Mouse (Mus musculus): ENCODE data around the gene Rps6ka1. TPM values are rescaled to one million over a fixed set of nuclear protein-coding genes. Genes with fewer than 3 reads are reported as not detected.

The Rps6ka1 gene
- 25.2 and 30.9 TPM in 2 replicates for total RNA-seq (2014; rRNA removed)
- polyA plus RNA-seq (2015; fragmentation: Nextera tagmentation; extraction: Ambion mirVana), result 20.4 and 21.6 TPM in 2 replicates

DNA sequence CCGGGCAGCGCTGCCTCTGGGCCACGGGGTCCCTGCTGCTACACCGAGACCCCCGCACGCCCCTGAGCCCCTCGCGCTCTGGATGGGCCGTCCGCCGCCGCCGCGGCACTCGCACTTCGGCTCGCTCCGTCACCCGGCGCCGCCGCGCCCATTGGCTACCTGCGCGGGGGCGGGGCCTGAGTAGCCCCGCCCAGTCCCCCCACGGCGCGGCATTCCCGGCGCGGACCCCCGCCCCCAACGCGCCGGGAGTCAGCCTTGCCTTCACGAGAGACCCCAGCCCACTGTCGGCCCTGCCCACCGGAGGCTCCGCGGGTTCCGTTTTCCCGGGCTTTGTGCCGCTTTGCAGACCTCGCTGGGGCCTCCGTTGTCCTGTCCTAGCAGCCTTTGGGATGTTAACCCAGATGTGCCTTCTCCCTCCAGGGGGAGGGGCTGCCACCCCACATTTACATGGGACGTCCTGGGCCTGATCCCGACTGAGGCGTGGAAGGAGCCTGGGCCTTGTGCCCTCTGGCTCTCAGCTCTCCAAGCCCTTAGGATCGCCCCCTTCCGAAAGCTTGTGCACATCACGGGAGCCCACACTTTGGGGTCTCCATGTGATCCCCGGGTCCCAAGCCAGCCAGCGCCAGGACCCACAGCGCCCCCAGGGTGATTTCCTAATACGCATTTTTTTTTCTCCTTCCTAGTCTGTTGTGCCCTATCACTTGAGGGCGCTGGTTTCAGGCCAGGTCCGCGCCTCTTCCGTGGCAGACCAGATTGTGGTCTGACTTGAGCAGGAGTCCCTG is at the start of gene Rps6ka1:
Rps6ka1 (minus strand) TSS at position 126 of the 782 bp plus-strand sequence.
- H3K9me3 ChIP-seq (ENCODE audit: low read length), result no peaks in the 10 kb centered on the region
- ATAC-seq (ENCODE audit: low FRiP score), result peak; percentile 85

DNA sequence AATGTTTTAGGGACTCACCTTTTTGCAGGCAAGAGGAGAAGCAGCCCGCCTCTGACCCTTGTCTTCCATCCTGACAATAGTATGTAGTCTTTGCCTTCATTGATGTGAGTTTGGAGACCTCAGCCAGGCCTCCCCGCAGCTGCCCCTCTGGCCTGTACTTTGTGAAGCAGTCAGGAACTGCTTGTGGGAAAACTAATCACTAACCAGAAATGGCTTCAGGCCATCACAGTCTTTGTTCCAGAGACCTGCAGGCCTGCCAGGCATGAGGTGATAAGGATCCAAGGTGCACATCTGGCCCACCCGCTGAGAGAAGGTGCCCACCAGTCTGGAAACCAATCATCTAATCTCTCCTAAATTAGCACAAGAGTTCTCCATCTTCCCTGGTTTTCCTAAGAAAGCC is 44.2 kb upstream of the Rps6ka1 start:
- 71% methylated on average over 3 of the region's 3 CpGs for WGBS
- Histone ChIP-seq H3K9me3 (ENCODE audit: low read length) (no peaks in the 10 kb centered on the region), H3K27me3 (ENCODE audit: insufficient read depth, low read length) (no peaks in the 10 kb centered on the region), H3K4me3 (ENCODE audit: low read depth, low read length) (no peak overlapping the region), H3K4me1 (ENCODE audit: insufficient read depth, low read length) (no peaks in the 10 kb centered on the region), H3K27ac (ENCODE audit: low read depth, low read length) (no peak overlapping the region), H3K4me2 (ENCODE audit: low read depth, low read length, poor library complexity, severe bottlenecking) (no peak overlapping the region), H3K9ac (replicated peaks; ENCODE audit: low read length, poor library complexity, severe bottlenecking) (no peak overlapping the region), H3K36me3 (ENCODE audit: insufficient read depth, low read length) (no peaks in the 10 kb centered on the region)
- ATAC-seq (ENCODE audit: low FRiP score) (no peak), DNase-seq (ENCODE audit: low spot score) (no peak)
- TF ChIP-seq CTCF (IDR thresholded peaks at IDR 0.05), result no peak

More for the DNA sequence above, at the start of gene Rps6ka1:
- Histone ChIP-seq H3K27ac (ENCODE audit: low read depth, low read length) (peak within 1 kb of the TSS; percentile 79), H3K4me3 (ENCODE audit: low read depth, low read length) (peak within 1 kb of the TSS; percentile 63), H3K36me3 (ENCODE audit: insufficient read depth, low read length) (no peaks in the 10 kb centered on the region), H3K4me1 (ENCODE audit: insufficient read depth, low read length) (peaks cover 19% of the 10 kb centered on the region; the same call in 1 of the 2 replicates), H3K9ac (replicated peaks; ENCODE audit: low read length, poor library complexity, severe bottlenecking) (peak within 1 kb of the TSS; percentile 82), H3K4me2 (ENCODE audit: low read depth, low read length, poor library complexity, severe bottlenecking) (peak within 1 kb of the TSS; percentile 84), H3K27me3 (ENCODE audit: insufficient read depth, low read length) (no peaks in the 10 kb centered on the region)
- TF ChIP-seq CTCF (IDR thresholded peaks at IDR 0.05), result peak; percentile 72
- 0% methylated on average over 51 of the region's 61 CpGs for WGBS
- DNase-seq (ENCODE audit: low spot score), result peak; percentile 80

DNA sequence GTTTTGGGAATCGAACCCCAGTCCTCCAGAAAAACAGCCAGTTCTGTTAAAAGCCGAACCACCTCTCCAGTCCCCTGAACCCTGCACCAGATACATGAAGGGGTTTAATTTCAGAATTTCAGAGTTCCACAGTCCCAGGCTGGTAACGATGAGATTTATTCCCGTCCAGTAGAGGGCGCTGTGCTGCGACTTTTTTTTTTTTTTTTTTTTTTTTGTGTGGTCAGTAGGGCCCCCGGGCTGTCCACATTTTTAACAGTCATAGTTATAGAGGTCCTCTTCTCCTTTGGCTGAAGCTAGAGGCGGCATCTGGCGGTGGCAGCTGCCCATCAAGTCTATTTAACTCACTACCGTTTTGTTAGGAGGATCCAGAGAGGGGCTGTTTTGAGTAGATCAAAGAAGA is 43.8 kb upstream of the Rps6ka1 start:
- no peaks in the 10 kb centered on the region for H3K36me3 ChIP-seq (ENCODE audit: insufficient read depth, low read length)
- no peak overlapping the region for H3K4me2 ChIP-seq (ENCODE audit: low read depth, low read length, poor library complexity, severe bottlenecking)
- DNase-seq (ENCODE audit: low spot score) (no peak), ATAC-seq (ENCODE audit: low FRiP score) (no peak)
- H3K4me1 ChIP-seq (ENCODE audit: insufficient read depth, low read length), result no peaks in the 10 kb centered on the region
- no peaks in the 10 kb centered on the region for H3K9me3 ChIP-seq (ENCODE audit: low read length)
- H3K27ac ChIP-seq (ENCODE audit: low read depth, low read length), result no peak overlapping the region
- peak; percentile 63 for TF ChIP-seq CTCF (IDR thresholded peaks at IDR 0.05)
- no peaks in the 10 kb centered on the region for H3K27me3 ChIP-seq (ENCODE audit: insufficient read depth, low read length)
- H3K9ac ChIP-seq (replicated peaks; ENCODE audit: low read length, poor library complexity, severe bottlenecking), result no peak overlapping the region
- WGBS, result 13% methylated on average over 10 of the region's 10 CpGs
- H3K4me3 ChIP-seq (ENCODE audit: low read depth, low read length), result no peak overlapping the region

DNA sequence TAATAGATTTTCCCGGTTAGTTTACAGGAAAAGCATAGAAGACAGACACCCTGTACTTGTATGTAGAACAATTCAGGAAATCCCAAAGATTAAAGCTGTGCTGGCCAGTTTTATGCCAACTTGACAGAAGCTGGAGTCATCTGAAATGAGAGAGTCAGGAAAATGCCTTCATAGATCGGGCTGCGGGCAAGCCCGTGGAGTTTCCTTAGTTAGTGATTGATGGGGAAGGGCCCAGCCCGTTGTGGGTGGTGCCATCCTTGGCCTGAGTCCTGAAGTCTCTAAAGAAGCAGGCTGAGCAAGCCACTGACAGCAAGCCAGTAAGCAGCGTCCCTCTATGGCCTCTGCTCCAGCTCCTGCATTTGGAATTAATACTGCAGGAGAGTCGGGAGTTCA is 41.7 kb upstream of the Rps6ka1 start:
- TF ChIP-seq CTCF (IDR thresholded peaks at IDR 0.05), result no peak
- no peak for ATAC-seq (ENCODE audit: low FRiP score)
- Histone ChIP-seq H3K4me2 (ENCODE audit: low read depth, low read length, poor library complexity, severe bottlenecking) (no peak overlapping the region), H3K27ac (ENCODE audit: low read depth, low read length) (no peak overlapping the region), H3K27me3 (ENCODE audit: insufficient read depth, low read length) (no peaks in the 10 kb centered on the region), H3K4me1 (ENCODE audit: insufficient read depth, low read length) (no peaks in the 10 kb centered on the region), H3K9ac (replicated peaks; ENCODE audit: low read length, poor library complexity, severe bottlenecking) (no peak overlapping the region), H3K4me3 (ENCODE audit: low read depth, low read length) (no peak overlapping the region), H3K36me3 (ENCODE audit: insufficient read depth, low read length) (no peaks in the 10 kb centered on the region), H3K9me3 (ENCODE audit: low read length) (no peaks in the 10 kb centered on the region)
- WGBS, result 56% methylated on average over 7 of the region's 7 CpGs
- no peak for DNase-seq (ENCODE audit: low spot score)

DNA sequence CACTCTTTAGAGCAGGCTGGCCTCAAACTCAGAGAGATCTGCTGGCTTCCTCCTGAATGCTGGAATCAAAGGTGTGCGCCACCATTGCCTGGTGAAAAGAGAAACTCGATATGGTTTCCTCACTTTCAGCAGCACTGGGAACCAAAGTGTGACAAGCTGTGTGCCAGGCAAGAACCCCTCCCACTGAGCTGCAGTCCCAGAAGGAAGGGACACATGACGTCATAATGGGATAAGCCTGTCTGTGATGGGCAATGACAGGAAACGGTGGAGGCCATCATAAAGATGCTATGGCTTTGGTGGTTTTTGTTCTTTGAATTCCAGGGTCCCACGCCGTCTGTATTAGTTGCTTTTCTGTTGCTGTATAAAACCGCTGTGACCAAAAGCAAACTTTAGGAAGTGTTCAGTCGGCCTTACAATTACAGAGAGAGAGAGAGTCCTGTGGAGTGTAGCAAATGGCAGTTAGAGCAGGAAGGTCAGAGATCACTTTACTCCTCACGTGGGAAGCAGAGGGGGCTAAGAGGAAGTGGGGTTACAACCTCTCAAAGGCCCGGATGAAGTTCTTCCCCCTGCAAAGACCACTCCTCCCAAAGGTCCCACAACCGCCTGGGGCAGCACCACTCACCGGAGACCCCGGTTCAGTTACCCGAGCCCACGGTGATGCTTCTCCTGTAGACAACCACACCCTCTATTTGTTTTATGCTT is 41.1 kb upstream of the Rps6ka1 start:
- TF ChIP-seq CTCF (IDR thresholded peaks at IDR 0.05), result no peak
- Histone ChIP-seq H3K9ac (replicated peaks; ENCODE audit: low read length, poor library complexity, severe bottlenecking) (no peak overlapping the region), H3K4me1 (ENCODE audit: insufficient read depth, low read length) (no peaks in the 10 kb centered on the region), H3K4me2 (ENCODE audit: low read depth, low read length, poor library complexity, severe bottlenecking) (no peak overlapping the region), H3K36me3 (ENCODE audit: insufficient read depth, low read length) (no peaks in the 10 kb centered on the region), H3K4me3 (ENCODE audit: low read depth, low read length) (no peak overlapping the region), H3K9me3 (ENCODE audit: low read length) (no peaks in the 10 kb centered on the region), H3K27ac (ENCODE audit: low read depth, low read length) (no peak overlapping the region), H3K27me3 (ENCODE audit: insufficient read depth, low read length) (no peaks in the 10 kb centered on the region)
- WGBS, result 62% methylated on average over 15 of the region's 15 CpGs
- DNase-seq (ENCODE audit: low spot score), result no peak
- no peak for ATAC-seq (ENCODE audit: low FRiP score)

DNA sequence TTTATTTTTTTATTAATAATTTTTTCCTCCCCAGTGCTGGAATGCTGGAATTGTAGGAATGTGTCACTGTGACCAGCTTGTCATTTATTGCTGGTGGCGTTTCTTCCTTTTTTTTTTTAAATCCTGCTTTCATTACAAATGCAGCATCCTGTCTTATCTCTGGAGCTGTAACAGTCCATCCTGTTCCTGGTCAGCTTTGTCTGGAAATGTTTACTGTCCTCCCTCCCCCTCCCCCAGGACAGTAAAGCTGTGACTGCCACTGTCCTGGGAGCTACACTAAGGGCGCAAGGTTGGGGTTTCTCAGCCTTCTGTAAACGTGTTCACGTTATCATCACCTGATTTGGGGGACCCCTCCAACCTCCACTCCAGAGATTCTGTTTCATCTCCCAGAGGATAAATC is 37.6 kb upstream of the Rps6ka1 start:
- H3K27ac ChIP-seq (ENCODE audit: low read depth, low read length), result no peak overlapping the region
- 80% methylated on average over 4 of the region's 4 CpGs for WGBS
- no peaks in the 10 kb centered on the region for H3K9me3 ChIP-seq (ENCODE audit: low read length)
- no peak overlapping the region for H3K4me3 ChIP-seq (ENCODE audit: low read depth, low read length)
- DNase-seq (ENCODE audit: low spot score) (no peak), ATAC-seq (ENCODE audit: low FRiP score) (no peak)
- no peaks in the 10 kb centered on the region for H3K27me3 ChIP-seq (ENCODE audit: insufficient read depth, low read length)
- no peak for TF ChIP-seq CTCF (IDR thresholded peaks at IDR 0.05)
- no peak overlapping the region for H3K4me2 ChIP-seq (ENCODE audit: low read depth, low read length, poor library complexity, severe bottlenecking)
- H3K36me3 ChIP-seq (ENCODE audit: insufficient read depth, low read length), result no peaks in the 10 kb centered on the region
- no peaks in the 10 kb centered on the region for H3K4me1 ChIP-seq (ENCODE audit: insufficient read depth, low read length)
- H3K9ac ChIP-seq (replicated peaks; ENCODE audit: low read length, poor library complexity, severe bottlenecking), result no peak overlapping the region

Data from midbrain, postnatal 0 days (tissue).